Mouse (Mus musculus) brown adipose tissue, adult 24 weeks (tissue): ENCODE results near the gene Acbd5. TPM values are rescaled to one million over a fixed set of nuclear protein-coding genes. Genes with fewer than 3 reads are reported as not detected.

Experiments
- H3K27ac ChIP-seq: fragments of 200-500 bp; replicated peaks from 2 replicates; pipeline ENCODE4 v1.5.1; 2012; ENCODE audit warnings: low read depth, mild to moderate bottlenecking, low read length
- H3K4me1 ChIP-seq: fragments of 200-500 bp; 2 replicates; pipeline ENCODE4 v1.6.1; 2012; ENCODE audit warnings: low read length, mixed read lengths; ENCODE audit not compliant: control insufficient read depth, insufficient read depth, insufficient read length
- H3K4me3 ChIP-seq: fragments of 200-500 bp; 2 replicates; pipeline ENCODE4 v1.5.1; 2012; ENCODE audit warnings: low read depth, mild to moderate bottlenecking, low read length, moderate library complexity; ENCODE audit not compliant: insufficient read depth
- polyA plus RNA-seq: library from polyadenylated mRNA; stranded (reverse); fragments of >200 nt; gene quantifications from 2 replicates; pipeline ENCODE4 v1.2.4, GENCODE M21; 2012; ENCODE audit not compliant: missing spikeins, insufficient read depth, insufficient read length

Gene Acbd5
- polyA plus RNA-seq, 1 experiment, result 68.9 TPM

DNA sequence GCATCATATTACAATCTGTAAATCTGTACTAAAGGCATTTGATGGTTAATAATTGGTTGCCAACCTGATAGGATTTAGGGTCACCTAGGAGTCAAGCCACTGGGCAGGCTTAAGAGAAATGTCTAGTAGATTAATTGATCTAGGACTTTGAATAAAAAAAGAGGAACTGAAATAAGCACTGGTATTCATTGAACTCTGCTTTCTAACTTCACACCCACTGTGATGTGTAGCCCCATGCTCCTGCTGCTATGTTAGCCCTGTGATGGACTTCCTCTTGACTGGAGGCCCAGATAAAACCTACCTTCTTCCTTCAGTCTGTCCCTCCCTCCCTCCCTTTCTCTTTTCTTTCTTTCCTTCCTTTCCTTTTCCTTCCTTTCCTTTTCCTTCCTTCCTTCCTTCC lies 29.1 kb downstream of the Acbd5 start:
- no peaks in the 10 kb centered on the region for H3K4me1 ChIP-seq

DNA sequence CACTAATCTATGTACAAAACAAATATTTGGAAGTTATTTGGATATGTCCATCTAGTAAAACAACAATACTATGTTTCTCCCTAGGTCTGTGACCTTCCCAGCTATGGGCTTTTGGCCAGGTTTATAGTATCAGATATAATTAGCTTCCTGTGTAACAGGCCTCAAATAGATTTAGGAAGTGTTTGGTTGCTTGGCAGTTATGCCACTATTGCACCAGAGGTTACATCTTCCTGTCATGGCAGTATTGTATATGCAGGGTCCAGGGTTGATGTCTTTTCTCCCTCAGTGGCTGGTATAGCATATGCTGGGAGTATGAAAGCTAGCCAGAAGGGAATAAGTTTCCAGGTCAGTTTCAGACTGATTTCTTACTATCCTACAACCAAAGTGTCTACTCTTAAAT lies 34.3 kb downstream of the Acbd5 start:
- H3K27ac ChIP-seq, result no peak overlapping the region
- no peak overlapping the region for H3K4me3 ChIP-seq
- H3K4me1 ChIP-seq, result no peaks in the 10 kb centered on the region

More for the DNA sequence above, 29.1 kb downstream of the Acbd5 start:
- no peak overlapping the region for H3K4me3 ChIP-seq
- no peak overlapping the region for H3K27ac ChIP-seq

DNA sequence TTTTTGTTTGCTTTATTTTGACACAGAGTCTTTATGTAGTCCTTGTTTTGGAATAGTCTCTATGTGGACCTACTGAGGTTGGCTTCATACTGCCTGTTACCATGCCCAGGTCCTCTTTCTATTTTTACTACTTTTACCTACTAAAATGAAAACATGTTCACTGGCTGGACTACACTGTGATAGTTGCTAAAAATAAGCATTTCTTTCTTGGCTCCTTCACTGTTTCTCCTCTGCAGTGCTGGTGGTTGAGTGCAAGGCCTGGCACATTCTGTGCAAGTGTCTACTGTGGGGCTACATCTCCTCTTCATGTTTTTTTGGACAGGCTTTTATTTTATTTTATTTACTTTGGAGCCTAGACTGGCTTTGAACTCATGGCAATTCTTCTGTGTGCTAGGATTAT lies 51.6 kb downstream of the Acbd5 start:
- Histone ChIP-seq H3K27ac (no peak overlapping the region), H3K4me1 (no peaks in the 10 kb centered on the region), H3K4me3 (no peak overlapping the region)

DNA sequence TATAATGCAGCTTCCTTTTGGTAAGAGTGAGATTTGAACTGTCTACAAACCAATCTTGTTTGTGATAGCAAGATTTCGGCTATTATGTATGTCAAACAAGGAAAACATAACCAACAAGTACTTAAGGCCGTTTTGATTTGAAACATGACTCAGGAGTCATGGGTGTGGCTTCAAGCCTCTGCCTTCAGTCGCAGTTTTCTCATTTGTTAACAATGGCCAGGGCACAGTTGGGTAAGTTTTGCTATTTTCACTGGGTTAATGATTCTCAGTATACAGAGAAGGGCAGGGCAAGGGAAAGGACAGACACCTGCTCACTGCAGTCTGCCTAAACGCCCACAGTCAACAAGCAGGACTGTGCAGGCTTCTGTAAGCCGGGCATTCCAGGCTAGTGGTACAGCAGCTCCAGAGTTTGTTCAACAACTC lies 87.2 kb downstream of the Acbd5 start:
- H3K27ac ChIP-seq, result no peak overlapping the region
- H3K4me3 ChIP-seq, result peak overlapping the region; percentile 64
- H3K4me1 ChIP-seq, result peaks cover 10% of the 10 kb centered on the region

DNA sequence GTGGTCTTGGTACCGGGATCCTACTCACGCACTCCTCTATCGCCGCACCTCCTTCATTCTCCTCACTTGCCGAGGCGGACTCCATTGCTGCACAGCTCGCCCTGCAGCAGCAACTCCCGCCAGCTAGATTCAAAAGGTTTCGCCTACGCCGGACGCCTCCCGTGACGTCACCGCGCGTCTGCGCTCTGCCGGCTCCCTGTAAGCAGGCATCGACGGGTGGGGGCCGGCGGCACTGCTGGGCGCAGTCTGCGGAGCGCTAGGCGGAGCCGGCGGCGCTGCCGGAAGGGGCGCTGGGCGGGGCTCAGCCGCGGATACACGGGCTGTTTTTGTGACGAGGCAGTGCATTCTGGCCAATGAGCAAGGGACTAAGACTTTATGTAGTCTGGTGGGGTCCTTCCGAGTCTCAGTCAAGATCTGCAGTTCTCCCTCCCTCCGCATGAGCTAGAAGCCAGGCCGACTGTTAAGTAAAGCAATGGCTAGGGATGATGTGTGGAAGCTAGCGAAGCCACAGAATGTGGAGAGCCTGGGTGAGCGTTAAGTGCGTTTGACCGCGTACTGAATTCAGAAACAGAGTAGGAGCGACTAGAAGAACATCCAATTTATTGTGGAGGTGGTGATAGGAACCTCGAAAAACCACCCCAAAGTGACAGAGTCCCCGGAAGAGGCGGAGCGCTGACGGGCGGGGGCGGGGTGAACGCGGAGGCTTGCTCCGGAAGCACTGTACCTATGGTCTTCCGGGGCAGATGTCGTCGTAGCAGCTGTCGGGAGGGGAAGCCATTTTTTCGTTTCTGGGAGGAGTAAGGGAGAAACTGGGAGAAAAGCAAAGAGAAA lies 88.0 kb downstream of the Acbd5 start, which contains the start of the genes Mastl and Yme1l1:
Gene Mastl, minus strand, starts transcription at position 248 of the 831 bp plus-strand sequence.
Gene Yme1l1, plus strand, starts transcription at position 593 of the 831 bp plus-strand sequence.
- H3K4me1 ChIP-seq, result peaks cover 10% of the 10 kb centered on the region
- peak within 1 kb of the TSS; percentile 100 for H3K27ac ChIP-seq
- H3K4me3 ChIP-seq, result peak within 1 kb of the TSS; percentile 87

- H3K4me1 ChIP-seq, result peaks cover 10% of the 10 kb centered on the region
- peak overlapping the region; percentile 85 for H3K27ac ChIP-seq
- peak overlapping the region; percentile 87 for H3K4me3 ChIP-seq
Observed at GRCm38 (mm10) chr2:23156608-23157081, 88.7 kb downstream of the Acbd5 start.

Other genes with a start within 250 kb of the Acbd5 start
- gene Pdss1, start 172.6 kb upstream of the Acbd5 start, polyA plus RNA-seq, result 10.3 and 17.1 TPM in 2 replicates
- 27.1 and 53.2 TPM in 2 replicates for gene Abi1, start 27.9 kb upstream of the Acbd5 start, polyA plus RNA-seq
- 0.32 TPM in 1 of 2 replicates, not detected in the other for gene Mastl, start 87.9 kb downstream of the Acbd5 start, polyA plus RNA-seq
- 46.0 and 46.4 TPM in 2 replicates for gene Yme1l1, start 88.2 kb downstream of the Acbd5 start, polyA plus RNA-seq
- not detected in 2 replicates for gene 4931423N10Rik, start 139.3 kb downstream of the Acbd5 start, polyA plus RNA-seq